Mouse (Mus musculus) heart, adult 9 months (tissue): ENCODE data around the gene Vmn1r117.
"Not testable (repeated sequence)": the region's sequence is repeated elsewhere in the genome, so short reads cannot be mapped to it uniquely, and the experiment has no call there.

ENCODE experiments used
- DNase-seq, 2 experiments: peaks; one replicate each; pipeline ENCODE4 v3.0.0; 2022; ENCODE audit warnings: low spot score in 2 of 2

Vmn1r117 gene

DNA sequence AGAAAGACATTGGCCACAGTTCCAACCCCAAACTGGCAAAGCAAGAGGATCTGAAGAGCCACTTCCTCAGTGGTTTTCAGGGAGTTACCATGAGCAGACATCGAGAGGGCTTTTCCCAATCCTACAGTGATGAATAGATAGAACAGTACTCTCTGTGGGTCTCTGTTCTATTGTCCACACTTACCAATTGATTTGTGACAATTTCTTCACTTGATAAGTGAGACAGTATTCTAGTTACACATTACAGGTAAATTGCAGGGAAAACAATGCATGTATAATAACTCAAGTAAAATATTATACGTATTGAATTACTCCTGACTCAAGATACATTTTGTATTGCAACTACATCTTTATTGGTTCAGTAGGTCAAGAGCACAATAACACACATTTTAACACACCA lies at the start of gene Vmn1r117:
Vmn1r117 (minus strand) TSS at position 101 of the 400 bp plus-strand sequence.
- not testable (repeated sequence) for DNase-seq

DNA sequence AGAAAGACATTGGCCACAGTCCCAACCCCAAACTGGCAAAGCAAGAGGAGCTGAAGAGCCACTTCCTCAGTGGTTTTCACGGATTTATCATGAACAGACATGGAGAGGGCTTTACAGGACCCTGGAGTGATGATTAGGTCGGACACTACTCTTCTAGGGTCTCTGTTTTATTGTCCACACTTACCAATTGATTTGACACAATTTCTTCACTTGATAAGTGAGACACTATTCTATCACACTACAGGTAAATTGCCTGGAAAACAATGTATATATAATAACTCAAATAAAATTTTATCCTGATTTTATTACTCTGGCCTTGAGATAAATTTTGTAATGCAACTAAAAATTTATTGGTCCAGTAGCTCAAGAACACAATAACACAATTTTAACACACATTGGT lies 28.3 kb upstream of the Vmn1r117 start, which contains the start of gene Vmn1r118:
Vmn1r118 (minus strand) TSS at position 101 of the 400 bp plus-strand sequence.
- not testable (repeated sequence) for DNase-seq

DNA sequence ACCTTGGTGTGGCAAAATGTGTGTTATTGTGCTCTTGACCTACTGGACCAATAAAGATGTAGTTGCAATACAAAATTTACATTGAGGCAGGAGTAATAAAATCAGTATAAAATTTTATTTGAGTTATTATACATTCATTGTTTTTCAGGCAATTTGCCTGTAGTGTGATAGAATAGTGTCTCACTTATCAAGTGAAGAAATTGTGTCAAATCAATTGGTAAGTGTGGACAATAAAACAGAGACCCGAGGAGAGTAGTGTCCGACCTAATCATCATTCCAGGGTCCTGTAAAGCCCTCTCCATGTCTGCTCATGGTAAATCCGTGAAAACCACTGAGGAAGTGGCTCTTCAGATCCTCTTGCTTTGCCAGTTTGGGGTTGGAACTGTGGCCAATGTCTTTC lies 12.0 kb downstream of the Vmn1r117 start, which contains the start of gene Vmn1r116:
Vmn1r116 (plus strand) TSS at position 301 of the 400 bp plus-strand sequence.
- not testable (repeated sequence) for DNase-seq

DNA sequence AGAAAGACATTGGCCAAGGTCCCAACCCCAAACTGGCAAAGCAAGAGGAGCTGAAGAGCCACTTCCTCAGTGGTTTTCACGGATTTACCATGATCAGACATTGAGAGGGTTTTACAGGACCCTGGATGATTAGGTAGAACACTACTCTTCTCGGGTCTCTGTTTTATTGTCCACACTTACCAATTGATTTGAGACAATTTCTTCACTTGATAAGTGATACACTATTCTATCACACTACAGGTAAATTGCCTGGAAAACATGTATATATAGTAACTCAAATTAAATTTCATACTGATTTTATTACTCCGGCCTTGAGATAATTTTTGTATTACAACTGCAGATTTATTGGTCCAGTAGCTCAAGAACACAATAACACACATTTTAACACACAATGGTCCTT lies 39.0 kb downstream of the Vmn1r117 start, which contains the start of gene Vmn1r115:
Vmn1r115 (minus strand) TSS at position 101 of the 400 bp plus-strand sequence.
- not testable (repeated sequence) for DNase-seq
